Mouse (Mus musculus) adrenal gland (tissue): ENCODE data around the gene Dnm1.
"Not testable (repeated sequence)": the region's sequence is repeated elsewhere in the genome, so short reads cannot be mapped to it uniquely, and the experiment has no call there.

ENCODE experiments used
- intact Hi-C: fragments of 180-260 bp; cut with DNase I; formaldehyde crosslinking; loops from one replicate; pipeline ENCODE4 v1.15.1; 2025

Dnm1 gene

DNA sequence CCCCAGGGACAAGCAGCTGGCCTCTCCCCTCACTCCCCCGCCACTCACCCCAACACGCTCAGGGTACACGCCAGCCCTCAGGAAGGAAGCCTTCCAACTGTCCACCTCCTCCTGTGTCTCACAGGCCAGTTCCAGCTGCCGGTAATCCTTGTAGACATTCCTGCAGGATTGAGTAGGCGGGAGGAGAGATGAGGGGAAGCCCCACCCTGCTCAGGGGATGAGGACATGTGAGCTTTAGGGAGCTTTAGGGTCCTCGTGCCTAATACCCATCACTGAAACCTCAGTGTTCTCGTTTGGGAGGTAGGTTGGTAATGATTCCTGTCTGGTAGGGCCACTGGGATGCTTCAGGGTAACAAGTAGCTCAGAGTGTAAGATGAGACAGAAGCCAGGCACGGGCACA, 37.4 kb downstream of the Dnm1 start:
- intact Hi-C loops, result no loop called here

DNA sequence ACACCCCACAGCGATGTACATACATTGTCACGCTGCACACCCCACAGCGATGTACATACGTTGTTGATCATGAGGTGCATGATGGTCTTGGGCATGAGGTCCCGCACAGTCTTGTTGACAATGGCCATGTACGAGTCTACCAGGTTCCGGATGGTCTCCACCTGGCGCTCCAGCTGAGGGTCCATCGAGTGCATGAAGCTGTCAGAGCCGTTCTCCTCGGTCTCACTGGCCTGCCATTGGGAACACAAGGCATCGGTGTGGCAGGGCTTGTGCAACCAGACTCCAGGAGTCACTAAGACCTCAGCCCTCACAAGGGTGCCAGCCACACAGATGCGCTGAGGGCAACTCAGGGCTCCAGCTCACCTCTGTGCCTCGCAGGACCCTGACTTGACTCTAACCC, 38.3 kb downstream of the Dnm1 start:
- intact Hi-C loops, result no loop called here

DNA sequence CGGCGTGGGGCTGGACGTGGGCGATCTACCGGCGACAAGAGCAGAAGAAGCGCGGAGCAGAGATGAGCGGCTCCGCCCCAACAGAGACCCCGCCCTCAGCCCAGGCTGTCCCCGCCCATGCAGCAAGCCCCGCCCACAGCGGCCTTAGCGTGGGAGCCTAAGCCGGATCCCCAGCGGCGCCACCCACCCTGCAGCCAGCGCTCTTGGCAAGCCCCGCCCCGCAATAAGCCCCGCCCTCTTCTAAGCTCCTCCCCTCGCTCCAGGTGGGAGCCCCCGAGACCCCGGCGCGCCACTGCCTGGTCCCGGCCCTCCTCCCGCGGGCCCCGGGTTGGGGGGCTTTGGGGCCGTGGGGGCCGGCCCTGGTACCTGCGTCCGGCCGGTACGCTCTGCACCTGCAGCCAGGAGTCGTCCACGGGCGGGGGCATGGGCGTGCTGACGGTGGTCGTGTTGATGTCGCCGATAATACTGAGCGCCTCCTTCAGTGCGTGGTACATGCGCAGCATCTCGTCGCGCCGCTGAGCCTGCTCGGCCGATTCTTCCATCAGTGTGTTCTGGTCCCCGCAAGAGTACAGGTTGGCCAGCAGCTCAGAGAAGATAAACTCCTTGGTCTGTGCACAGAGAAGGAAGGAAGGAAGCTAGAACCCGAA, 40.7 kb downstream of the Dnm1 start:
- intact Hi-C loops, result no loop called here

DNA sequence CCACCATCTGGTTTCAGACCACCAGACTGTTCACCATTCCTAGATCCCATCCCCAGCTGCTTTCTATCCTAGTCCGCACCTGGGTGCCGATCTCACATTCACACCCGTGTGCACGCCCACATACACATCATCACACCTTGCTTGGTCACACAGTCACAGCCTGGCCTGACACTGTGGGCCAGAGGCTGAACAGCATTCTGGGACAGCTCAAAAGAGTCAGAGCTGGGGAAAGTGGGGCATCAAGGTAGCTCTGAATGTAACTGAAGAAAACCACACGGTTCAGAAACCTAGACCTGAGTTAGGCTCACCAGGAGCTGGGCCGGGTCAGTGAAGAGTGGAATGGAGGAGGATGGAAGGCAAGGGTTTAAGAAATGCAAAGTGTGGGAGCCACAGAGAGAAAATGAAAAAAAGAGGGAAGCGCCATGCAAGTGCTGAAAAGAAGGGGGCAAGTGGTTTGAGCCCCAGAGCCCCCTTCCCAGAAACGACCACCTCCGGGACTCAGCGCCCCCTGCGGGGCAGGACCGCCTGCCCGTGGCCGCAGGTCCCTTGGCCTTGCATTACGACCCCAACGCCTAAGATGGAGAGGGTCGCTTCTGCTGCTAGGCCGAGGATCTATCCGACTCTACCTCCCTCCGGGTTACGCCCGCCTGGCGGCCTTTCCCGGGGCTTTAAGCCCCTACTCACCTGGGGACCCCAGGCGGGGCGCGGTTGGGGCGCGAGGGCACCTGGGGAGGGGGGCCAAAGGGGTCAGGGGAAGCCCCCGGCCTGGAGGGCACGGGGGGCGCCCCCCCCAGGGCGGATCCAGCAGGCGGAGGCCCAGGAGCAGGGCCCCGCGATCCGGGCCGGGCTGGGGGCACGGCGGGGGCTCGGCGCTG, 41.5 kb downstream of the Dnm1 start:
- intact Hi-C loops, result no loop called here

DNA sequence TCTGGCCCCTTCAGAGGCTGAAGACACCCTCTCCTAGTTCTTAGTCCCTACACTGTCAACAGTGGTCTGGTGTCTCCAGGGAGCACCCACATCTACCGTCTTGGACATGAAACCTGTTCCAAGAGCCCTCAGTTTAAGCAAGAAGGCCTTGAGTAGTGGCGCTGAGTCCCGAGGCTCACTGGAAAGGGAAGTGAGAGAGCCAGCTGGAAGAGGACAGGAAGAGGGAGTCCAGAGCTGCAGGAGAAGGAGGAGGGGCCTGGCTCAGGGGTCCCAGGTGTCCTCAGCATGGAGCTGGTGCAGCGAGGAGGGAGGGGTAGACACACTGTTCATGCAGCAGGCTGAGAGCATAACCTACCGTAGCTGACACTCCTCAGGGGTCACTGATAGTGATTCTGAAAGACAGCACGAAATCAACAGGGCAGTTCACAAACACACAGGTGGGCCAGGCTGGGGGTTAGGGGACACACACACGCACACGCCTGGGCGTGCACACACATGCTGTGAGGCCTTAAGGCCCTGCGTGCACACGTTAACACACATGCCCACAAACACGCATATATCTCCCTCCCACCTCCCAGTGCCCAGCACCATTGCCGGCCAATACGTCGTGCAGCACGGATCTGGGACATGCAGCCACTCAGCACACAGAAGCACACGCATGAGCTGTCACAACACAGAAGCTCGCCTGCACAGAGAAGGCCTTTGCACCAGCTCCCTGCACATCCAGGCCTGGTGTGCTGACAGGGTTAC, 42.9 kb downstream of the Dnm1 start:
- intact Hi-C loops, result no loop called here

DNA sequence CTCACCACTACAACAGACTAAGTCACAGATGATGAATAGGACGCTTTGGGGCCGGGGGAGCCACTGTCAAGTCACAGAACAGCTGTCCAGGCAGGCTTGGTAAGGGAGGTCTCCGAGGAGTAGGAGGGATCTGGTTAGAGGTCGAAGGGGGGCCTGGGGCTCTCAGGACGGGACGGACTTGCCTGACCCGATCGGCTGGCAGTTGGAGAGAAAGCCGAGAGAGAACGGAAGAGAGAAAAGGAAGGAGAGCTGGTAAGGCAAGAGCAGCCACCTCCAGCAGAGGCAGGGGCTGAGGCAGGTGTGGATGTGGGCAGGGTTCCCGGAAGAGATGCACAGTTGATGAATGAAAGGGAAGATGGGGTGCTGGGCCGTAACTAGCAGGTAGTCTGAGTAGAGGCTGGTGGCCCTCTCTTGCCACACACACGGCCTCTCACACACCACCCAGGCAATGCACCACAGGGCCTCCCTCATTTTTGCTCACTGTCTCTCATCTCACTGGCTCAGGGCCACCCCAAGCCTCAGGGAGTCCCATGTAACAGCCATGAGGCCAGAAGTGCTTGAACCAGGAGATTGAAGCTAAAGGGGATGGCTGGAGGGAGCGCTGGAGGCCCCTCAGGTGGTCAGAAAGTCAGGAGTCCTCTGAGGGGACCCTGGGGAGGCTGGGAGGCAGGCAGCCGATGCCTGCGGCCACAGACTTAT, 44.1 kb downstream of the Dnm1 start:
- intact Hi-C loops, result no loop called here

DNA sequence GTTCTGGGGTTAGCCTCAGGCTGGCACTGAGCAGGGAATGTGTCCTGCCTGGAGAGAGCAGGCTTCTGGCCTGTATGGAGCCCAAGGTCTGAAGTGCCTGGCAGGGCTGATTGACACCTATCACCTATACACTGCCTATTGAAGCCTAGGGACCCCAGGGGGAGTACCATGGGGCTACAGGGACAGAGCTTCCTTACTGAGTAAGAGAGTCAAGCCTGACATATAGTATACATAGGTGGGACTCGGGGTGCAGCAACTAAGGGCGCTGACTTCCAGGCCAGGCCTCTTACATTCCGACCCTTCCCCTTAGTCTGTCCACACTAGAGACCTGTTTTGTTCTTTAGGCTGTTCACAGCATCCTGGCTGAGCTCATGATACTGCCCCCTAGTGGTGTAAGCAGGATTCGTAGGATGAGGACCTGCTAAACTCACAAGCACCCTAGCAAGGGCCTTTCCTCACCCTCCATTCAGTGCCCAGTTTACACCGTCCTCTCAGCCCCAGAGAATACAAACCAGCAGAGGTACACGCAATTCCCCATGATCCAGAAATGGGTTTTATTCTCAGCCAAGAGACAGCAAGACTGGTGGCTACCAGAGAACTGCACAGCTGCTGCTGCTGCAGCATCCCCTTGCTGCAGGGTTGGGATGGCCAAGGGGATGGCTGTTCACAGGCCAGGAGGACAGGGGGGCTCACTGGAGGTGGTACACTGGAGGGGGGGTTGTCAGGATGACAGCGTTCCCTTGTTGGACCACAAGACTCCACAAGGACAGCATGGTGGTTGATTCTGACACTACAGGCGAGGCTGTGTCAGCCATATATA, 45.0 kb downstream of the Dnm1 start:
- intact Hi-C loops, result no loop called here

DNA sequence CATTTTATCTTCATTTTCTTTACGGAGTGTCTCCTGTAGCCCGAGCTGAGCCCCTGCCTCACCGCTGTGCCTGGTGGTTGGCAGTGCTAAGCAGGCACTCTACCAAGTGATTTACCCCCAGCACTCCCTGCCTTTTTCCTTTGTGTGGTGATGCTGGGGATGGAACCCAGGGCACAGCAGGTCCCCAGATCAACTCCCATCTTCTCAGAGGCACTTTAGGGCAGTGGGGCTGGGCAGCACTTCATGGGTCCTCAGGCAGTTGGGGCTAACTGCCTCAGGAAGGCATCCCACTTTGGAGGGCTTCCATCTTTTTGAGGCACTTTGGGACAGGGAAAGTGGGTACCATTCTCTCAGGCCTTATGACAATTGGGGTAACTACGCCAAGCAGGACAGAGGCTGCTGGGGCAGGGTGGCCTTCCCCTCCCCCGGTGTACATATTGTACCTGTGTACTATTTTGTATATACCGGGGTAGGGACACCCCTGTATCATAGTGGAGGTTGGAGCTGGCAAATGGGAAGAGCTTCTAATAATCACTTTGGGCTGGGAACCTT, 45.8 kb downstream of the Dnm1 start:
- intact Hi-C loops, result no loop called here

DNA sequence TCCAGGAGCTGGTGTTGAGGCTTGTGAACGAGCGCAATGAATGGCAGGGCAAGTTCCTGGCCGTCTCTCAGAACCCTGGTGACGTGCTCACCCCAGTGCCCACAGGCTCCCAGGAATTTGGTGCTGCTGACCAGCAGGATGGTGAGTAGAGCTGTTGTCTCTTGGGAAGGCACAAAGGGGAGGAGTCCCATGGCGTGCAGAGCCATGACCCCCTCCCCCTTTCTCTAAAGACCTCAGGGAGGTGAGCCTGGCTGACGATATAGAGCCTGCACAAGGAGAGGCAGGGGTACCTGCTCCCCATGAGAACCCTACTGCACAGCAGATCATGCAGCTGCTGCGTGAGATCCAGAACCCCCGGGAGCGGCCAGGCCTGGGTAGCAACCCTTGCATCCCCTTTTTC, 47.0 kb downstream of the Dnm1 start:
- intact Hi-C loops, result no loop called here

DNA sequence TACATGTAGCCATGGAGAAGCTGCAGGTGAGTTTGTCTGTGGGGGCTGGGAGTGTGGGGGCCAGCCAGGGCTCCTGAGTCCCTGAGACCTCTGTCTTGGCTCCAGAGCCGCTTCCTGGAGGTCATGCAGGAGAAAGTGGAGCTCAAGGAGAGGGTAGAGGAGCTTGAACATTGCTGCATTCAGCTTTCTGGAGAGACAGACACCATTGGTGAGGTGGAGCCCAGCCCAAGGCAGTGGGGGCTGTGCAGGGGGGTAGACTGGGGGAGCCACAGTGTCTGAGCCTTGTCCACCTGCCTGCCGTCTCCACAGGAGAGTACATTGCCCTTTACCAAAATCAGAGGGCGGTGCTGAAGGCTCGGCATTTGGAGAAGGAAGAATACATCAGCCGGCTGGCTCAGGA, 47.5 kb downstream of the Dnm1 start:
- intact Hi-C loops, result no loop called here

DNA sequence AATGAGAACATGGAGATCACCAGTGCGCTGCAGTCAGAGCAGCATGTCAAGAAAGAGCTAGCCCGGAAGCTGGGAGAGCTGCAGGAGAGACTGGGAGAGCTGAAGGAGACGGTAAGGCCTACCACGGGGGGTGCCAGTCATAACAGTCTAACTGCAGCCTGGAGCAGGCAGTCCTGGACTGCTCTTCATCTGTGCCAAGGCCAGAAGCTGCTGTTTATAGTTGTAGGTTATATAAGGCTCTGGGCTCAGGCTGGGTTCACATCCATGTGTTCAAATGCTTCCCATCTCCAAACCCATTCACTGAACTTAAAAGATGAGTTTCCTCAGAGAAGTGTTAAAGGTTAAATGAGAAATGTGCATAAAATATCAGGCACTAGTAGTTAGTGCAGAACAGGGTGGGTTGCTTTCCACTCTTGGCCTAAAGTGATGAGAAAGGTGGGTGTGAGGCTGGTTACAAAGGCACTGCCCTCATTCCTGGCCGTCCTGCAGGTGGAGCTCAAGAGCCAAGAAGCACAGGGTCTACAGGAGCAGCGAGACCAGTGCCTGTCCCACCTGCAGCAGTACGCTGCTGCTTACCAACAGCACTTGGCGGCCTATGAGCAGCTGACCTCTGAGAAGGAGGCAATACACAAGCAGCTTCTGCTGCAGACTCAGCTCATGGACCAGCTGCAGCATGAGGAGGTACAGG, 48.8 kb downstream of the Dnm1 start:
- intact Hi-C loops, result no loop called here

DNA sequence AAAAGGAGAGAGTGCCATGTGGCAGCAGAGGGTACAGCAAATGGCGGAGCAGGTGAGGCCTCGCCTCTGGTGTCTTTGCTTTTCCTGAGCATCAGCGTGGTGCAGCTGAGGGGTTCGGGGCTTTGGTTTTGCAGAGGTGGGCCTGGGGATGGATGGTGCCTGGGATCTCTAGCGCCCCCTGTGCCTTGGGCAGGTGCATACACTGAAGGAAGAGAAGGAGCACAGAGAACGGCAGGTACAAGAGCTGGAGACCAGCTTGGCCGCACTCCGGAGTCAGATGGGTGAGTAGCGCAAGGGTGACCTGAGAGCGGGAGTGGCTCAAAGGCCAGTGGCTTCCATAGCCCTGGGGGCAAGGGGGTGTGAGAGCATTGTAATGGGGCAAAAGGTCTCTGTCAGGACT, 50.2 kb downstream of the Dnm1 start:
- intact Hi-C loops, result no loop called here

DNA sequence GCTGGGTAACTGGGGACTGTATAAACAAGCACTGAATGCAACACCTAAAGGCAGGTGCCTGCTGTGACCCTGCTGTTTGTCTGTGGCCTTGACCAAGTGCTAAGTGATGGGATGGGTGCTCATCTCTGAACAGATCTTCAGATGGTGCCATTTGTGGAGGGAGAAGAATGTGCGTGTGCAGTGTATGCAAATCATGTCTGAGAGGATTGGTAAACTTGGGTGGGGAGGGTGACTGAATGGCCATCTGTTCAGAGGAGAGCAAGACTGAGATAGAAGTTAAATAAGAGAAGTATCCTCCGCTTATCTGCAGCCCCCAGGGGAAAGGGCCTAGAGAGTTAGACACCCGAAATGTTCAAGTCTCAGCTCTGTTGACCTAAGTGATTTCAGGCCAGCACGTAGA, 53.7 kb downstream of the Dnm1 start:
- intact Hi-C loops, result no loop called here

DNA sequence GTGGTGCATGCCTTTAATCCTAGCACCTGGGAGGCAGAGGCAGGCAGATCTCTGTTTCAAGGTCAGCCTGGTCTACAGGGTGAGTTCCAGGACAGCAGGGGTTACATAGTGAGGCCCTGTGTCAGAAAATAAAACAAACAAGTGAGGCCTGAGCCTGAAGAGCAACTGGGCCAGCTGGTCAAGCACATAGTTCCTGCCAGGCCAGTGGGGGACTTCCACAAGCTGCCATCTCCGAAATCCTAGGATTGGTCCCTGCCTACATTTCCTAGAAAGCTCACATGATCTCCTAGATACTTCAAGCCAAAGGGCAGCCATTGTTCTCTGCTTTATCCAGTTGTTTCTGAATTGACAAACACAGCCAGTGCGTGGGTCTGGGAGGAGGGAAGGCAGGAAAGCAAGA, 57.3 kb downstream of the Dnm1 start:
- intact Hi-C loops, result not testable (repeated sequence)

DNA sequence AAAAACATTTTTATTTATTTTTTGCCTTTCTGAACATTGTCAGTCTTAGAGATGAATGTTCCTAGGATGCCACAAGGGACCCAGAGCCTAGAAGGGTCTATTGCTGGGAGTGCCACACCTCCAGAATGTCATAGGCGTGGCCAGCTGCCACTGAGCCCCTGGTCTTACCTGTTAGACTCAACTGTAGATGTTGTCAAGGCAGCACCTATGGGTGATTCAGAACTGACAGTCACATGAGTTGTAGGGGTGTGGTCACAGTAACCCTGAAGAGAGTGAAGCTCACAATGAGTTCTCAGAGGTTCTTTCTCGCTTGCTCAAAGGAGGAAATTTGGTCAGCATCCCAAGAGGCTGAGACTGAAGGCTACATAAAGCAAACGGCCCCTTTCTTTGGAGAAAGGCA, 57.9 kb downstream of the Dnm1 start:
- intact Hi-C loops, result no loop called here

DNA sequence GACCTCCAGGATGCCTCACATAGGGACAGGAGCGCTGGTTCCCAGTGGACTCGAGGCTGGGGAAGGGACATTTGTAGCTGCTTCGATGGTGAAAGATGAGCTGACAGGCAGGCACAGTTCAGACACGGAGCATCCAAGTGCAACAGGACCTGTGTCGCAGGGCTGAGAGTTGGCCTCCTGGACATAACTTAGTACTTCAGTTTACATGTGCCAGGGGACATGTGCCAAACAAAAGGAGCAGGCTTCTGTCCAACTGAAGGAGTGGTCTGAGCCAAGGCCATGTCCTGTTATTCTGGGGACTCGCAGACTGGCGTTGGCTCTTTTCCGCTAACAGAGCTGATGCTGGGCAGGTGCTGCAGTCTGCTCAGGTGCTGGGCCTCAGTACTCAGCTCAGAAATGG, 58.8 kb downstream of the Dnm1 start:
- intact Hi-C loops, result no loop called here

DNA sequence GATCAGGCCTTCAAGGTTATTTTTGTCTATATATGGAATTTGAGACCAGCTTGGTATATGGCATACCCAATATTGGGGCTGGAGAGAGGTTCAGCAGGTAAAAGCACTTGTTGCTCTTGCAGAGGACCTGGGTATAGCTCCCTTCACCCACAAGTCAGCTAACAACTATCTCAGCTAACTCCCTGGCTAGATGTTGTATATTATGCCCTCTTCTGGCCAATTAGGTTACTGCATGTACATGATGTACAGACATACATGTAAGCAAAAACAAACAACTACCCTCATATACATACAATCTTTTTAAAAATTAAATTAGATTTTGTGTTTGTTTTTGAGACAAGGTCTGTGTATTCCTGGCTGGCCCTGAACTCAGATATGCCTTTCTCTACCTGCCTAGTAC, 63.6 kb downstream of the Dnm1 start:
- intact Hi-C loops, result no loop called here

DNA sequence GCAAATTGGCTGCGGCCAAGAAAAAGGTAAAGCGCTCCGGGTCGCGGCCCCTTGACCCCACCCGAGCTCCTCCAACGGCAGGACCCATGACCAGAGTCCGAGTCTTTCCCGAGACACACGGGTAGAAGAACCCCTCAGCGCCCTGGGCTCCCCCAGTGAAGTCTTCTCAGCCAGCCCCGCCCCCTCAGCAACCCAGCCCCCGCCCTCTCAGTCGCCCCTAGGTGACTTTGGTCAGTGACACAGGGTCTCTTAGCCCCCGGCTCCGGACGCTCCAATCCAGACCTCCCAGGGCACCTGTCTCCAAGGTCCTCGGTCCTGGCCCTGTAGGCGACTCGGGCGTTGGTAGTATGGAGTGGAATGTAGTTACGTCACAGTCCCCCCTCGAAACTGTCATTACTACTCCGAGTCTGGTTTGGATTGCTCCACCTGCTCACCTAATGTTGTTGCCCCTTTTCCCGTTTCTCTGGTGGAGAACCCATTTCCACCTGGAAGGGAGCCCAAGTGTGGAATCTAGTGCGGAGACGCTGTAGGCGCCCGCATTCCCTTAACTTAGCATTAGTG, 64.7 kb downstream of the Dnm1 start:
- intact Hi-C loops, result no loop called here

DNA sequence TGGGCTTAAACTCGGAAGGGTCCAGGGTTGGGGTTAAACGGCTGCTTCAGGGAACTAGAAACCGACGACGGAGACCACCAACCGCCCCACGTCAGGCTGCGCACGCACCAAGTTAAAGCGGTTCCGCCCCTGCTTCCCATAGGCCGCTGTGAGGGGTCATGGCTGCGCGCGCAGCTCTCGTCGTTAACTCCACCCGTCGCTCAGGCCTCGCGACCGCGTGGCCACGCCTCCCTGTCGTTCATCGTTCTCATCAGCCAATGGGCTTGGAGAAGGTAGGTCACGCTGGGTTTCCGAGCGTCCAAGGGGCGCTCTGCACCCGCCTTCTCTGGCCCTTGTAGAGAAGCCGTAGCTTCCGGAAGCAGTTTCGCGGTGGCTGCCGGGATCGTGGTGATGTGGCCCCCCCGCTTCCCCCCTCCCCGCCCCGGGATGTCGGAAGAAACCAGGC, 65.2 kb downstream of the Dnm1 start, which contains the start of gene Swi5:
Gene Swi5, minus strand, starts transcription at position 153 of the 445 bp plus-strand sequence.
- intact Hi-C loops, result no loop called here
